Mouse (Mus musculus) gastrocnemius, postnatal 36 days (tissue): ENCODE data around the gene Abl2. TPM values are rescaled to one million over a fixed set of nuclear protein-coding genes. Genes with fewer than 3 reads are reported as not detected.

Experiments used
- DNase-seq, 2 experiments: peaks; one replicate each; pipeline ENCODE4 v3.0.0; 2022
- intact Hi-C: fragments of 180-260 bp; cut with DNase I; formaldehyde crosslinking; loops from one replicate; pipeline ENCODE4 v1.15.1; 2025
- total RNA-seq, 2 experiments: library from RNA; stranded (reverse); gene quantifications; 2 replicates each; pipeline ENCODE4 v1.2.3; 2021

The Abl2 gene
- total RNA-seq, 2 experiments from 2014 or later, result 16.2 to 16.9 TPM

- intact Hi-C loops, result no loop called here
- no peak for DNase-seq
Observed at GRCm38 (mm10) chr1:156665777-156666176, 107.2 kb downstream of the Abl2 start.

- intact Hi-C loops, result no loop called here
- DNase-seq, result no peak
Observed at GRCm38 (mm10) chr1:156667141-156667926, 108.7 kb downstream of the Abl2 start.

GRCm38 (mm10) chr1:156668602-156669001, 110.0 kb downstream of the Abl2 start:
- intact Hi-C loops, result no loop called here
- no peak for DNase-seq

DNA sequence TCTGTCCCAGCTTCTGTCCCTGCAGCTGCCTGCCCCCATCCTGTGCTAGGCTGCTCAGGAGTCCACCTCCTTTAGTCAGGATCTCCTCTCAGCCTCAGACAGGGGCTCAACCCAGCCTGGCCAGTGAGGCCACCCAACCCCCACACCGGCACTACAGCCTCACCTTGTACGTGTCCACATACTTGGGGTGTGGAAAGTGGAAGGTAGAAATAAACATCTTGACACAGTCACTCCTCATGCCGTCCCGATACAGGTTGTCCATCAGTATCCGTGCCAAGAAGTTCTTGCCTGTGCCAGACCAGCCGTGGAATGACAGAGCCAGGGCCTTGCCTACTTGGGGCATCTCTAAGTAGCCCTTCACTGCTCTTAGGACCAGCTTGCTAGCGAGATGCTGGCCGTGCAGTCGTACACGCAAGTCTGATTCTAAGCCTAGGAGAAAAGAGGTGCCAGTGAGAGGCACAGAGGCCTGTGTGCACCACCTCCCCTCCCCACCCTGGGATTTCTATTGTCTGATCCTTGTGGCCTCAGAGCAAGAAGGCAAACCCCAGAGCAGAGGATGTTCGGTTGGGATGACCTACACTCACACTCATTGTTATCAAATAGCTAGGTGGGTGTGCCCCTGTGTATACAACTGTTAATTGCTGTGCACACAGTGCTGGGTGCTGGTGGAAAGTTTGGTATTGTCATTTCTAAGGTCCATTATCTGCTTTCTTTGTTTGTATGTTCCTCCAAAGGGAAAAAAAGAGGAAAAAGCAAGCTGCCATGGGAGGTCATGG, 110.8 kb downstream of the Abl2 start:
- intact Hi-C loops, result no loop called here
- DNase-seq, result no peak

DNA sequence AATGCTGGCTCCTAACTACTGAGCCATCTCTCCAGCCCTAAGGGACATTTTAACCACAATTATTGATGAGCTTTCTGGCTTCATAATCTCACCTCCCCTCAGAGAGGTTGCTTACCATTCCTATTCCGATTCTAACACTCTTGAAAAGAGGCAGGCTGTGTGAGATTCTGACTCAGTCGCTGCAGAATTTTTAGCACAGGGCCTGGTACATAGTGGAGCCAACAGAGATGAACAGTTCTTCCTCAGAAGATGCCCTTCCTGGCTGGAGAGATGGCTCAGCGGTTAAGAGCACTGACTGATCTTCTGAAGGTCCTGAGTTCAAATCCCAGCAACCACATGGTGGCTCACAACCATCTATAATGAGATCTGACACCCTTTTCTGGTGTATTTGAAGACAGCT, 113.3 kb downstream of the Abl2 start:
- intact Hi-C loops, result no loop called here

DNA sequence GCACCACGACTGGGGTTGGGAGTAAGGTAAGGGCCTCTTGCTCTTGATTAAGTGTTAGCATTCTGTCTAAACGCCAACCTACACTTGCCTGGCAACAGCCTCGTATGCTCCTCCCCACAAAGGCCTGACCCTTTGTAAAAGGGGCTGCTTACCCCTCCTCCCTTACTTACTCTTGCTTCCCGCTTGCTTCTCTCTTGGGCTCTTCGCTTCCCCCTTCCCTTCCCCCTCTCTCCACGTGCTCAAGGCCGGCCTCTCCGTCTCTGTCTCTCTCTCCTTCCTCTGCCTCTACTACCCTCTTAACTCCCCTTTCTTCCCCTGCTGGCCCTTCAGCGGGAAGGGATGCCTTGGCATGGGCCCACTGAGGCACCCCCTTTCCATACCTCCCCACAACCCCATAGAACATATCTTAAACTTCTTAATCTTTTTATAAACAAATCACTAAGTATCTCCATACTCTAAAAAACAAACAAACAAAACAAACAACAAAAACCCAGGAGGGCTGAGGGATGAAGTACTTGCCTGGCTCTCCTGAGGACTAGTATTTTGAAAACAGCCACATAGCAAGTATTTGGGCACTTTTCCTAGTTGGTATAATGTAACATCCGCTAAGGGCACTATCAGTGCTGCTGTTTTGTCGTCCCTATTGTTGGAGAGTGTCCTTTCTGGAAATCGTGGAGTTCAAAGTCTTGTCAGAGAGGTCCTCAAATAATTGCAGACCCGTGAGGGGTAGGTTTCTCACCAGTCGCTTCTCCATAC, 114.3 kb downstream of the Abl2 start:
- intact Hi-C loops, result no loop called here
- no peak for DNase-seq

More for the DNA sequence above, 113.3 kb downstream of the Abl2 start:
- DNase-seq, result no peak

GRCm38 (mm10) chr1:156673476-156674194, 115.0 kb downstream of the Abl2 start:
- intact Hi-C loops, result no loop called here
- DNase-seq, result peak in 1 of 2 experiments; percentile 44

DNA sequence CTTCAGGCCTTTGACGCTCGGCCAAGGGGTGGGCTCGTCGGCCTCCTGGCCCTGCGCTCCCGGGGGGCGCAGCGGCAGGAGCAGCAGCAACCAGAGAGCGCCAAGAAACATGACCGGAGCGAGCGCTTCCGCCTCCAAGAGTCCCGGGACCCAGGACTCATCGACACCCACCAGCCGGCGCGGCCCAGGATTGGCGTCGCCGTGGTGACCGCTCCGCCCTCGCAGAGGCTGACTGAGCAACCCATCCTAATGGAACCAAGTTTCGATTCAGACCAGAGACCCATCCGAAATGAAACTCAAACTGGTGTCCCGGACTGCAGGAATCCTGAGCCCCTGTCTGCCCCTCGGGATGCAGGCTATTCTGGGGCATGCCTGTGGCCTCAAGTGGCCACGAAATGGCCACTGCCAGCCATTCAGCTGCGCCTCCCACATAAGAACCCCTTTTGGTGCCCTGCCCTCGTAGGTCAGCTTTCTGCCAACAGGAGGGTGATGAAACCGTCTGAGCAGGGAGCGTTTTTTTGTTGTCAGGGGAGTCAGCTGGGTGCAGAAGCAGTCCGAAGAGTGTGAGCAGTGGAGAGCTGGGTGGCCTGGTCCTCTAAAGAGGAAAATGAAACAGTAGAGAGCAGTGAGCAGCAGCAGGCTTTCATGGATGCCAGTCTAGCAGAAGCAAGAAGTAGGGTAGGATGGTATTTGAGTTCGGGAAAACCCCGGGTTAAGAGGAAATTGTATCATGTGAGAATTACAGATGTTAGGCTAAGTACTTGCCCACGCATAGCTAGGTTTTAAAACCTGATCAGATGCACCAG, 115.8 kb downstream of the Abl2 start, which contains the start of gene Tor3a:
Gene Tor3a (minus strand): TSS at position 162 of the 806 bp plus-strand sequence.
- DNase-seq, result peak; percentile 77 to 81
- intact Hi-C loops, result no loop called here

GRCm38 (mm10) chr1:156676171-156676570, 117.6 kb downstream of the Abl2 start:
- peak in 1 of 2 experiments; percentile 45 for DNase-seq
- intact Hi-C loops, result no loop called here

DNA sequence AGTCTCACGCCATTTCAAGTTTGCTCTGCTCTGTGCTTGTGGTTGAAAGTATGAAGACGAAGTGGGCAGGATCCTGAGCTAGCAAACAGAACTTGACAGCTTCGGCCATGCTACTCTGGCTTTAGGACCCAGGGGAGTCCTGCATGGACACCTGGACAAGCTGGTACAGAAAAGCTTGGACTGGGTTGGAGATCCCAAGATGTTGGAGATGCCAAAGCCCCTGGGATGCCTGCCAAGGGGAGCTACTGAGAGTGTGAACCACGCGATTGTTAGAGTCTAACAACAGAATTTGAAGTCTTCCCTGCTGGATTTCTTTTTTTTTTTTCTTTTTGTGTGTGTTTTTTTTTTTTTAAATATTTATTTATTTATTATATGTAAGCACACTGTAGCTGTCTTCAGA, 118.0 kb downstream of the Abl2 start:
- DNase-seq, result no peak
- intact Hi-C loops, result no loop called here

DNA sequence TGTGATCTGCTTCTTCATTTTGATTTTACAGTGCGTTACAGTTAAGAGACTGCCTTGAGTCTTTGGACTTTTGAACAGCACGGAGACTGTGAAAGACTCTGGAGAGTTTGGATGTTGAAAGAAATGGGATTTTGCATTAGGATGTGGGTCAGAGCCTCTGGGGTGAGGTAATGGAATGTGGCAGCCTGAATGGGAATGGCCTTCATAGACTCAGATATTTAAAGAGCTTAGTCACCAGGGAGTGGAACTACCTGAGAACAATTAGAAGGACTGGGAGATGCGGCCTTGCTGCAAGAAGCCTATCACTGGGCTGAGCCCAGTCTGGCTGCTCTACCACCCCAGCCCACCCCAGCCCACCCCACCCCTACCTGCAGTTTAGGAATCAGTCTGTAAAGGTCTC, 118.6 kb downstream of the Abl2 start:
- intact Hi-C loops, result no loop called here
- no peak for DNase-seq

DNA sequence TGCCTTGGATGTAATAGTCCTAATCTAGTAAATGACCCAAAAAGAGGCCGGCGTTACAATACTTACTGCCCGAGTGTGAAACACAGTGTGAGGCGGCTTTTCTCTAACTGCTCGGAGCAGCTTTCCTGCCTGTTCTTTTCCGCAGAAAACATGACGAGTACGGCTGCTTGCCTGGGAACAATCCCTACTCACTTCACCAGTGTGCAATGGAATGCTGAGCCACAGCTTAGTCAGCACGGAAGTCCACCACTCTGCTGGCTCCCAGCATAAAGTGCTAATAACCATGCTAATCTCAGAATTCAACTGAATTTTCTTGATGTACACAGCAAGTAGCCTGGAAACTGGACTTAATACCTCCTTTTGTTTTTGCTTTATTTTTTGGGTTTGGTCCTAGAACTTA, 121.0 kb downstream of the Abl2 start:
- intact Hi-C loops, result no loop called here
- no peak for DNase-seq

DNA sequence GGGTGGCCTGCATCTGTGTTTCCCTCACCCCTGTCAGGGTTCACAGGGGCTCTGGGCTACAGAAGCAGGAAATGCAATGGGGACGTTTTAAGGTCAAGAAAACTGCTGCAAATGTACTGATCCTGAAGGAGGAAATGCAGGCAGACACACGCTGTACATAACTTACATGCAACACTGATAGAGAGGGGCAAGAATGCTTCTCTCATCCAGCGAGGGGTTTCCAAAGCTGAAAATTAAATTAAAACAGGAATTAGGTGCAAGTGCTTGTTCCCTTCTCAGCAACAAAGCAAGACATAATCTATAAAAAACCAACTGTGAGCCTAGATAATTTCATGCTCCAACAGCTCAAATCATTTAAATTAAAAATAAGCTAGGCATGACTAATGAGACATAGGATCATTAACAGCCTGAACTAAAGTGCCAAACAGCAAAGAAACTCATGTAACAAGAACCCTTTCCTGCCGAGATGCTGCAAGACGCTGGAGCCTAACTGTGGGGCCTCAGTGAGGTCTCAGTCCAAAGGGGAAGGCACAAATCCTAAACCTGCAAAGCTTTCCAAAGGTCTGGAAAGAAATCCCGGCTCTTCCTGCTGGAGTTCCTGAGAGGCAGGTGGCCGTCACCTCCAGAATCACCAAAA, 127.6 kb downstream of the Abl2 start:
- intact Hi-C loops, result no loop called here
- DNase-seq, result no peak

Other genes starting within 250 kb of the Abl2 start
- not detected for gene Nphs2, start 248.1 kb upstream of the Abl2 start, total RNA-seq
- gene Gm2000, start 192.7 kb upstream of the Abl2 start, total RNA-seq, result 100 to 1,000 TPM; 315 to 385 TPM
- under 1 TPM in 1 of 2 experiments, not detected in 1; 0.28 TPM for gene Axdnd1, start 137.6 kb upstream of the Abl2 start, total RNA-seq
- 1 to 10 TPM; 4.0 to 5.6 TPM for gene Soat1, start 84.5 kb upstream of the Abl2 start, total RNA-seq
- 10 to 100 TPM; 36.7 to 40.4 TPM for gene Gm10031, start 34.8 kb upstream of the Abl2 start, total RNA-seq
- gene Tor3a, start 115.6 kb downstream of the Abl2 start, total RNA-seq, result 1 to 10 TPM; 4.3 to 7.6 TPM
- gene Fam20b, start 160.3 kb downstream of the Abl2 start, total RNA-seq, result 10 to 100 TPM; 29.3 to 29.9 TPM